Mouse (Mus musculus) heart, postnatal 0 days (tissue): ENCODE results near the gene Ang5. TPM values are rescaled to one million over a fixed set of nuclear protein-coding genes. Genes with fewer than 3 reads are reported as not detected.
"Not testable (repeated sequence)": the region's sequence is repeated elsewhere in the genome, so short reads cannot be mapped to it uniquely, and the experiment has no call there.

Experiments
- ATAC-seq: fragments of 200-750 bp; cut with Nextera tagmentation; 2 replicates; pipeline ENCODE4 v1.8.0; 2017; ENCODE audit warnings: low read depth, moderate number of reproducible peaks, moderate library complexity; ENCODE audit not compliant: insufficient read depth
- DNase-seq: peaks from one replicate; pipeline ENCODE4 v3.0.0-alpha.2; 2016; ENCODE audit warnings: low spot score
- H3K27ac ChIP-seq: fragments of 300-500 bp; sonication (generic); 2 replicates; pipeline ENCODE4 v1.5.1; 2014; ENCODE audit warnings: low read depth, mild to moderate bottlenecking
- H3K27me3 ChIP-seq: fragments of 300-500 bp; sonication (generic); 2 replicates; pipeline ENCODE4 v1.6.1; 2014; ENCODE audit warnings: low read length, mixed read lengths; ENCODE audit not compliant: control insufficient read depth, insufficient read depth
- H3K36me3 ChIP-seq: fragments of 300-500 bp; sonication (generic); replicated peaks from 2 replicates; pipeline ENCODE4 v1.6.1; 2014; ENCODE audit warnings: low read length, mixed read lengths; ENCODE audit not compliant: control insufficient read depth, insufficient read depth
- H3K4me1 ChIP-seq: fragments of 300-500 bp; sonication (generic); 2 replicates; pipeline ENCODE4 v1.6.1; 2014; ENCODE audit warnings: antibody characterized with exemption; ENCODE audit not compliant: control insufficient read depth, insufficient read depth
- H3K4me2 ChIP-seq: fragments of 300-500 bp; sonication (generic); 2 replicates; pipeline ENCODE4 v1.6.1; 2014; ENCODE audit warnings: low read depth, mild to moderate bottlenecking, low read length, moderate library complexity
- H3K4me3 ChIP-seq: fragments of 300-500 bp; sonication (generic); 2 replicates; pipeline ENCODE4 v1.5.1; 2014; ENCODE audit warnings: low read depth, low read length
- H3K9ac ChIP-seq: fragments of 300-500 bp; sonication (generic); replicated peaks from 2 replicates; pipeline ENCODE4 v1.6.1; 2014; ENCODE audit warnings: low read depth, low read length, mixed read lengths
- H3K9me3 ChIP-seq: fragments of 300-500 bp; sonication (generic); replicated peaks from 2 replicates; pipeline ENCODE4 v1.6.1; 2016; ENCODE audit warnings: low read length; ENCODE audit not compliant: control insufficient read depth
- CTCF ChIP-seq: IDR thresholded peaks from 2 replicates; pipeline ENCODE4 v1.5.1; 2016; ENCODE audit warnings: antibody characterized with exemption, control low read depth, low read depth
- EP300 ChIP-seq: IDR thresholded peaks from 2 replicates; pipeline ENCODE4 v1.6.1; 2016; ENCODE audit warnings: antibody characterized with exemption, low read depth
- WGBS: fragments of 180-500 bp; shearing (Covaris S2); extraction: QIAGEN DNeasy Blood & Tissue Kit; methylation state at CpG from one replicate; pipeline ENCODE4 v1.1.7; 2014; 5-methylcytosine and 5-hydroxymethylcytosine counted together
- polyA plus RNA-seq: library from polyadenylated mRNA; unstranded; fragments of >200 nt; fragmentation: Nextera tagmentation; extraction: Ambion mirVana; gene quantifications from 2 replicates; pipeline ENCODE4 v1.2.1, GENCODE M21; 2015
- total RNA-seq: library from RNA; depleted of rRNA; stranded (reverse); fragments of >200 nt; gene quantifications from 2 replicates; pipeline ENCODE4 v1.2.3, GENCODE M21; 2014; ENCODE audit warnings: low replicate concordance; rRNA removed

Ang5 gene
- total and polyA plus RNA-seq, 2 experiments from 2014 or later: not detected

DNA sequence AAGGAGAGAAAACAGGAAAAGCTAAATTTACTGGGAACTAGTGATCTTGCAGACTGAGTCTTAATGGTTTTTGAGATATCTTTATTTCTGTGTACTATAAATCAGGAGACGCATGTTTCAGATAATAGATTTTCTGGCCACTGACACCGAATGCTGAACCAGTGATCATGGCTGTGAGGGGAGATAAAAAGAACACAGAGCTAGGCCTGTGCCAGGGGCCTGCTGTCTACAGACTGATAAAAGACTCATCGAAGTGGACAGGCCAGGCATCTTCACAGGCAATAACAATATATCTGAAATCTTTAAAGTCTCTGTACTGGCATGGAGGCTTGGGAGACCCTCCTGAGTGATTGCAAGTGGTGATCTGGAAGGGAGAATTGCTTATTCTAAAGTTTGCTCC lies 44.7 kb downstream of the Ang5 start:
- H3K36me3 ChIP-seq: no peaks in the 10 kb centered on the region
- no peak for TF ChIP-seq EP300
- no peak for TF ChIP-seq CTCF
- 45% methylated on average over 3 of the region's 3 CpGs for WGBS
- H3K4me3 ChIP-seq: no peak overlapping the region
- H3K4me1 ChIP-seq: no peaks in the 10 kb centered on the region
- DNase-seq (no peak), ATAC-seq (no peak)
- no peaks in the 10 kb centered on the region for H3K27me3 ChIP-seq
- no peaks in the 10 kb centered on the region for H3K9me3 ChIP-seq
- no peak overlapping the region for H3K27ac ChIP-seq
- no peak overlapping the region for H3K4me2 ChIP-seq
- H3K9ac ChIP-seq: no peak overlapping the region

DNA sequence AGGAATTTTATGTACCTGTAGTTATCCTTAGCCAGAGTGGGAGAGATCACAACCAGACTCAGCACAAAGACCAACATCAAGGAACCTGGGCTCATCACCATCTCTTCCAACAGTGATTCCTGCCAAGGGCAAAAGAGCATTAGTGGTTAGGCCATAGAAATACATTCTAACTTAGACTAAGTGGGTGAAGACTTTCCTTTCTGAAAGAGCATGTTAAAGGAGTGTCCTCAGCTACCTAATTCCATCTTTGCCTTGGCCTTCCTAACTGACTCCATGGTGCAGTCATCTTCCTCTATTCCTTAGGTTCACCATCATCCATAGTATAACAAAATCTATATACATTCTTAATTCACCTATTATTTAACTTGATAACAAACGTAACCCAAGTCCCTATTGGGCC lies 45.3 kb downstream of the Ang5 start, which contains the start of gene Ang6:
Gene Ang6 (minus strand): TSS at position 101 of the 400 bp plus-strand sequence.
- WGBS: 76% methylated on average over 1 of the region's 1 CpGs
- ATAC-seq (no peak), DNase-seq (no peak)
- Histone ChIP-seq H3K4me3 (no peak within 1 kb of the TSS), H3K9me3 (no peaks in the 10 kb centered on the region), H3K27me3 (no peaks in the 10 kb centered on the region), H3K36me3 (no peaks in the 10 kb centered on the region), H3K27ac (no peak within 1 kb of the TSS), H3K9ac (no peak within 1 kb of the TSS), H3K4me2 (no peak within 1 kb of the TSS), H3K4me1 (no peaks in the 10 kb centered on the region)
- no peak for TF ChIP-seq EP300
- no peak for TF ChIP-seq CTCF

DNA sequence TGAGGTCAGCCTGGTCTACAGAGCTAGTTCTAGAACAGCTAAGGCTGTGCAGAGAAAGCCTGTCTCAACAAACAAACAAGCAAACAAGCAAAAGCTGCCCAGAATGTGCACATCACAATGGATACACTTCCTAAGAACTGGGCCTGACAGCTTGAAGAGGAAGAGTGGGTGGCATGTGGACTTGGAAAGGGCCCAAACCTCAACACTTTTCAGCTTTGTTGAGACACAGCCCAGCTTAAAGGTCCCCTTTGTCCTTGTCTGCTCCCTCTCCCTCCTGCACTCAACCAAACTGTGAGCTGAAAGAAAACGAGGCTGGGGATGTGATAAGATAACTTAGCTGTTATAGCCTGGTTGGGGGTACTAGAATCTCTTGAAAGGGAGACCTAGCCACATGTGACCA lies 51.2 kb downstream of the Ang5 start:
- not testable (repeated sequence) for DNase-seq, H3K4me2 ChIP-seq, H3K27ac ChIP-seq, ATAC-seq, H3K4me1 ChIP-seq, H3K4me3 ChIP-seq, H3K9me3 ChIP-seq, H3K9ac ChIP-seq, H3K36me3 ChIP-seq, H3K27me3 ChIP-seq
- no CpG with 5 or more reads among the region's 1 CpGs for WGBS

DNA sequence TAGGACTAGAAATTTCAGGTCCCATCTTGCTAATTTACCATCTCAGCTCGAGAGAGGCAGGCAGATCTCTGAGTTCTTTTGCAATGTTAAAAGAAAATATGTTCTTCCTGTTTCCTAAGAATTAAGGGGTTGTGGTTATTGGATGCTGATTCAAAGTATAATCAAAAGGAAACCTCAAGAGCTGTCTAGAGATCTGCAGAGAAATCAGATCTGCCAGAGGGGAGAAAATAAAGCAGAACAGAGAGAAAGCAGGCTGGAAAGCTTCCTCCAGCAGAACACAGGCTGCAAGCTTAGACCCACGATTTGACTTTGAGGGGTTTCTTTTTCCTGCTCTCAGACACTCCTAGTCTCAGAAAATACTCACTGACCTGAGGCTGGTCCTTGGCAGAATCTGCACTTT lies 52.8 kb downstream of the Ang5 start:
- not testable (repeated sequence) for H3K9me3 ChIP-seq, DNase-seq, H3K4me3 ChIP-seq, H3K36me3 ChIP-seq, H3K9ac ChIP-seq, H3K4me2 ChIP-seq, ATAC-seq, H3K27ac ChIP-seq, H3K27me3 ChIP-seq, H3K4me1 ChIP-seq
- 39% methylated on average over 2 of the region's 2 CpGs for whole genome bisulfite sequencing

Other genes starting within 250 kb of the Ang5 start
- not detected in 2 replicates for gene Gm16506, start 229.6 kb upstream of the Ang5 start, total RNA-seq
- not detected in 2 replicates for gene Gm16506, start 229.6 kb upstream of the Ang5 start, polyA plus RNA-seq
- not detected in 2 replicates for gene Gm6526, start 209.2 kb upstream of the Ang5 start, total RNA-seq
- gene Gm6526, start 209.2 kb upstream of the Ang5 start, polyA plus RNA-seq: not detected in 2 replicates
- gene Gm8180, start 172.3 kb upstream of the Ang5 start, total RNA-seq: not detected in 2 replicates
- gene Gm8180, start 172.3 kb upstream of the Ang5 start, polyA plus RNA-seq: not detected in 2 replicates
- not detected in 2 replicates for gene Ear1, start 81.6 kb upstream of the Ang5 start, total RNA-seq
- not detected in 2 replicates for gene Ear1, start 81.6 kb upstream of the Ang5 start, polyA plus RNA-seq
- not detected in 2 replicates for gene Ear10, start 33.5 kb upstream of the Ang5 start, total RNA-seq
- gene Ear10, start 33.5 kb upstream of the Ang5 start, polyA plus RNA-seq: not detected in 2 replicates
- 12.9 and 20.5 TPM in 2 replicates for gene Gm8113, start 31.7 kb upstream of the Ang5 start, total RNA-seq
- gene Gm8113, start 31.7 kb upstream of the Ang5 start, polyA plus RNA-seq: 32.3 and 33.7 TPM in 2 replicates
- not detected in 2 replicates for gene Ang6, start 45.2 kb downstream of the Ang5 start, total RNA-seq
- gene Ang6, start 45.2 kb downstream of the Ang5 start, polyA plus RNA-seq: not detected in 2 replicates
- gene Ear2, start 145.6 kb downstream of the Ang5 start, total RNA-seq: not detected in 2 replicates
- gene Ear2, start 145.6 kb downstream of the Ang5 start, polyA plus RNA-seq: 0.38 and 0.45 TPM in 2 replicates
- gene Gm3327, start 166.8 kb downstream of the Ang5 start, total RNA-seq: not detected in 2 replicates
- gene Gm3327, start 166.8 kb downstream of the Ang5 start, polyA plus RNA-seq: not detected in 2 replicates
- gene Gm8212, start 240.6 kb downstream of the Ang5 start, total RNA-seq: not detected in 2 replicates
- gene Gm8212, start 240.6 kb downstream of the Ang5 start, polyA plus RNA-seq: not detected in 2 replicates